Mouse (Mus musculus) left cerebral cortex, postnatal 36 days (tissue): ENCODE measurements around the gene Bet1l. TPM values are rescaled to one million over a fixed set of nuclear protein-coding genes. Genes with fewer than 3 reads are reported as not detected.

Experiments
- DNase-seq, 2 experiments: peaks; one replicate each; pipeline ENCODE4 v3.0.0; 2021 to 2022; ENCODE audit warnings: low spot score in 2 of 2, mixed read lengths in 1 of 2
- intact Hi-C: fragments of 180-260 bp; cut with DNase I; formaldehyde crosslinking; loops from one replicate; pipeline ENCODE4 v1.15.1; 2025
- total RNA-seq, 2 experiments: library from RNA; stranded (reverse); gene quantifications; 2 replicates each; pipeline ENCODE4 v1.2.3; 2021

The Bet1l gene
- total RNA-seq, 2 experiments from 2014 or later, result 22.5 to 27.3 TPM

- intact Hi-C loops, result no loop called here
- DNase-seq, result no peak
Measured at GRCm38 (mm10) chr7:140860728-140861127, 3.4 kb upstream of the Bet1l start.

- intact Hi-C loops, result loop anchor here (5.0 kb wide), 1 partner anchor 202 kb away; the partner anchor contains the start of gene B4galnt4
- no peak for DNase-seq
Measured at GRCm38 (mm10) chr7:140859997-140860396, 2.6 kb upstream of the Bet1l start.

- intact Hi-C loops, result loop anchor here (5.0 kb wide), 1 partner anchor 204 kb away; the partner anchor contains the start of gene B4galnt4
- DNase-seq, result no peak
Measured at GRCm38 (mm10) chr7:140858746-140859145, 1.4 kb upstream of the Bet1l start.

- intact Hi-C loops, result loop anchor here (1.0 to 5.0 kb wide), 2 partner anchors 25 to 205 kb away; partner anchors contain the start of genes B4galnt4 and Sirt3
Measured at GRCm38 (mm10) chr7:140856785-140857549, 410 bp downstream of the Bet1l start, which contains the start of gene Ric8a. Ric8a (plus strand) TSS chr7:140856957.

GRCm38 (mm10) chr7:140855860-140856784, 1.3 kb downstream of the Bet1l start, which contains the start of gene Gm45785:
Gm45785 (minus strand) TSS chr7:140856331.
- DNase-seq, result peak; percentile 84 to 87
- intact Hi-C loops, result loop anchor here (5.0 kb wide), 1 partner anchor 206 kb away; the partner anchor contains the start of gene B4galnt4

More at GRCm38 (mm10) chr7:140856785-140857549, 410 bp downstream of the Bet1l start, which contains the start of gene Ric8a:
- DNase-seq, result peak; percentile 92

GRCm38 (mm10) chr7:140855181-140855580, 2.2 kb downstream of the Bet1l start:
- no peak for DNase-seq
- intact Hi-C loops, result loop anchor here (5.0 kb wide), 1 partner anchor 207 kb away; the partner anchor contains the start of gene B4galnt4

GRCm38 (mm10) chr7:140854483-140854882, 2.9 kb downstream of the Bet1l start:
- intact Hi-C loops, result no loop called here
- no peak for DNase-seq

GRCm38 (mm10) chr7:140853386-140853785, 4.0 kb downstream of the Bet1l start:
- DNase-seq, result no peak
- intact Hi-C loops, result no loop called here

- intact Hi-C loops, result no loop called here
- no peak for DNase-seq
Measured at GRCm38 (mm10) chr7:140851916-140852315, 5.5 kb downstream of the Bet1l start.

- intact Hi-C loops, result loop anchor here (5.0 kb wide), 1 partner anchor 324 kb away; the partner anchor contains the start of gene Rnh1
- DNase-seq, result no peak
Measured at GRCm38 (mm10) chr7:140848591-140848990, 8.8 kb downstream of the Bet1l start.

GRCm38 (mm10) chr7:140847755-140848580, 9.4 kb downstream of the Bet1l start, which contains the start of gene Odf3:
Odf3 (plus strand) TSS chr7:140847805.
- intact Hi-C loops, result loop anchor here (5.0 kb wide), 1 partner anchor 324 kb away; the partner anchor contains the start of gene Rnh1
- no peak for DNase-seq

GRCm38 (mm10) chr7:140846676-140847075, 10.7 kb downstream of the Bet1l start:
- intact Hi-C loops, result loop anchor here (5.0 kb wide), 1 partner anchor 326 kb away; the partner anchor contains the start of gene Rnh1

GRCm38 (mm10) chr7:140845683-140846082, 11.7 kb downstream of the Bet1l start:
- no peak for DNase-seq
- intact Hi-C loops, result loop anchor here (1.0 to 5.0 kb wide), 2 partner anchors 58 to 327 kb away; partner anchors contain the start of gene Rnh1

More at GRCm38 (mm10) chr7:140846676-140847075, 10.7 kb downstream of the Bet1l start:
- no peak for DNase-seq

GRCm38 (mm10) chr7:140844905-140845665, 12.3 kb downstream of the Bet1l start, which contains the start of gene Scgb1c1:
Scgb1c1 (plus strand) TSS chr7:140845547.
- intact Hi-C loops, result loop anchor here (1.0 to 5.0 kb wide), 2 partner anchors 58 to 327 kb away; partner anchors contain the start of gene Rnh1
- DNase-seq, result peak; percentile 80 to 89

GRCm38 (mm10) chr7:140843806-140844205, 13.6 kb downstream of the Bet1l start:
- no peak for DNase-seq
- intact Hi-C loops, result loop anchor here (1.0 kb wide), 1 partner anchor 204 kb away; no protein-coding TSS in a partner anchor

GRCm38 (mm10) chr7:140840750-140841735, 16.3 kb downstream of the Bet1l start:
- no peak for DNase-seq
- intact Hi-C loops, result no loop called here
